Mouse (Mus musculus) frontal cortex, postnatal 25 days (tissue): Measurements from ENCODE around the gene Klra4.
"Not testable (repeated sequence)": the region's sequence is repeated elsewhere in the genome, so short reads cannot be mapped to it uniquely, and the experiment has no call there.

Experiments used
- DNase-seq, 2 experiments: peaks; one replicate each; pipeline ENCODE4 v3.0.0; 2022; ENCODE audit warnings: low spot score in 2 of 2

Gene Klra4

DNA sequence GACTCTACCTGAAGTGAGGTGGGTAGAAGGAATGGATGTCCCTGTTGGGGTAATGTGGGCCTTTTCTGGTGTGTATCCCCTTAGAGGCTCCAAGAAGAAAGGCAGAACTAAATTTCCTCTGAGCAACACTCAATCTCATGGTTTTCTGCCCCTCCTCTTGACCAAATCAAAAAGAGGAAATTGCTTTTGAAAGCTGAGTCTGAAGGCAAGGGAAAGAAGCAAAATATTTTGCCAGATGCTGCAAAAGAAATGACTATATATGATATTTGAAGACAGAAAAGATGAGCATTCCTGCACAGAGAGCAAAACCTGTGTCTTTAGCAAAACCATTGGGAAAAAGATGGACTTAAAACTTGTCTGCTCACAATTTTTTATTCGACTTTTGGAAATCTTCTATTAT, at the start of gene Klra4:
Gene Klra4, minus strand, starts transcription at position 101 of the 400 bp plus-strand sequence.
- DNase-seq = not testable (repeated sequence)

GRCm38 (mm10) chr6:130110485-130110884, 43.4 kb upstream of the Klra4 start:
- DNase-seq = no peak

DNA sequence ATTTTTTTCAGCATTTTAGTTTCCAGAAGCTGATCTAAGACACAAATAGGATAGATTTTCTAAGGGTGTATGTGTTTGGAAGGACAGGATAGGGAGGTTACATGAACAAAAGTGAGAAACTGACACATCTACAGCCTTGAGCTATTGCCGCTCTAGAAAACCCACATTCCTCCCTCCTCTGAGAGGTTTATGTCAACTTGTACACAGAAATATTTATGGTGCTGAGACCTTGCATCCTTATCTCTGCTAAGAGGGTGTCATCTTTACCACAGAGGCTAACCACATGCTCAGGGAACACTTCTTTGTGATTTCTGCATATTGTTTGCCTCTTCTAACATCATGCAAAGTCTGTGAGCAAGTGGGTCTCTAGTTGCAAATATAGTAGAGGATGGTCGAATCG, 35.7 kb upstream of the Klra4 start:
- DNase-seq = not testable (repeated sequence)

DNA sequence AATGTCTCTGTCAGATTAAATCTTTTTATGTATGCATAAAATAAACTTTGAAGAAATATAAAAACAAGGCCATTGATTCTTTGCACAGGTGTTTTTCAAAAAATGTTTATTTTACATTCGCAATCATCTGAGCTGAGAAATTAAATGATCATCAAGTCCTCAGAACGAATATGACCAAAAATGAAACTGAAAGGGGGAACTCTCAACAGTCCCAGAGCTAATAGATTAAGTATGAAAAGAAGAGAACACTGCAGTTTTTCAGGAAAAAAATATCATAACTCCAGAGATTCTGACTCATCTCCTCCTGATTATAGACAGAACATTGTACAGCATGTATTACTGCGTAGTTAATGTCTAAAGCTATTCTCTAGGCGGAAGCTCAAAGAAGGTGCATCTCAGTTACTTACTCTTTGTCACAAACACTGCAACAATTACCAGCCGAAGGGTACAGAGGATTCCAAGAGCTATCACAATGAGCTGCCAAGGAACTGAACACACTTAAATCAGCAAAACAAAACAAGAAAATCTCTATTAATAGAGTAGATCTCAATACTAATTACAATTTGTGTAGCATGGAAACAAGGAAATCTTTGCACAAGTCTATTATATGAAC, 25.4 kb upstream of the Klra4 start:
- DNase-seq = no peak

- no peak for DNase-seq
These were observed 1.9 kb downstream of the Klra4 start for GRCm38 (mm10) chr6:130065196-130065595.

- not testable (repeated sequence) for DNase-seq
These were observed 31.9 kb downstream of the Klra4 start for GRCm38 (mm10) chr6:130035146-130035545.

DNA sequence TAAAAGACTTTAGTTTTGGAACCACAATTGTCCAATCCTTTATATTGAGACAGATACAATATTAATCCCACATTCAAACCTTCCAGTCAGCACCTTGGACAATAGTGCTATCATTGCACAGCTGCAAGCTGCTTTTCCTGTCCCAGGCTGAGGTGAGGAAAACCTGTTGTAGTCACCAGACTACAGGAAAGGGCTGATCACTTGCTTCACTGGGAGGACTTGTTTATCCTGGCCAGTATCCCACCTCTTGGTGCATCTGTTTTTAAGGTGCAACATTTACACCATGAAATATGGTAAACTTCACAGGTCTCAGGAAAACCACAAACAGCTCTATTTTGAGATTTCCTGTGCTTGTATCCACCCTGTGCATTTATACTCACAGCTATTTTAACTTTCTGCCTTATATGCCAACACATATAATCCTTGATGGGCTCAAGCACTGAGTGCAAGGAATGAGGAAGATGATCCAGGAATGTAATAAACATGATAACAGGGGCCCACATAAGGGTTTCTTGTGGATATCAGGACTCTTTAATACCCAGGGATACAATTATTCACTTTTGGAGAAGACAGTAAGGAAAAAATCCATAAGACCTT, 35.5 kb downstream of the Klra4 start:
- DNase-seq = not testable (repeated sequence)

GRCm38 (mm10) chr6:130026854-130027253, 40.2 kb downstream of the Klra4 start, which contains the start of gene Klra6:
Klra6 (minus strand) TSS chr6:130026954.
- DNase-seq = no peak
